Mouse (Mus musculus) right cerebral cortex, postnatal 4 days (tissue): ENCODE measurements around the gene Dll3.
"Not testable (repeated sequence)": the region's sequence is repeated elsewhere in the genome, so short reads cannot be mapped to it uniquely, and the experiment has no call there.

Experiments used
- DNase-seq: peaks from one replicate; pipeline ENCODE4 v3.0.0-alpha.2; 2022

Gene Dll3

GRCm38 (mm10) chr7:28243943-28244342 is 58.1 kb downstream of the Dll3 start:
- DNase-seq, result not testable (repeated sequence)
